Mouse (Mus musculus): ENCODE measurements around the gene Nufip2. TPM values are rescaled to one million over a fixed set of nuclear protein-coding genes. Genes with fewer than 3 reads are reported as not detected.
"Not testable (repeated sequence)": the region's sequence is repeated elsewhere in the genome, so short reads cannot be mapped to it uniquely, and the experiment has no call there.

Nufip2 gene
- polyA plus RNA-seq, 1 experiment = 30.1 TPM

DNA sequence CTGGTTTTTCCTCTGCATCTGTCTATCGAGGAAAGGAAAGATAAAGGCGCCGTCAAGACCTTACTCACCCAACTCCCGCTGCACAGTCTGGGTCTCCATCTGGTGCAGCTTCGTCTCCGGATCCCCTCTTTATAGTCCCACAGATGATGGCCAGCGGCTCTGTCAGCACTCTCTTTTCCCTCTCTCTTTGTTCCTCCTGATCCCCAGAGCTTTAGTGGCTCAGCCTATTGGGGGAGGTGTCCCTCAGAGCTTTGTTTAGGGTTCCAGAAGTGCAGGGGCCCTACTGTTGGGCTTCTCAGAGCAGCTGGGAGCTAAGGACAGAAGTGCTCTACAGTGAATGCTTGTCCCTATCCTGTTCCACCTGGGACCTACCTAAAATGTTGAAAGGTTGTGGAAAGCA lies 39.2 kb downstream of the Nufip2 start, which contains the start of gene Cryba1:
Gene Cryba1 (minus strand): TSS at position 101 of the 400 bp plus-strand sequence.
- Histone ChIP-seq H3K27ac (ENCODE audit: control insufficient read depth, insufficient read depth, low read length) (no peak within 1 kb of the TSS), H3K4me1 (replicated peaks; ENCODE audit: control insufficient read depth, insufficient read depth, low read length) (no peaks in the 10 kb centered on the region), H3K36me3 (ENCODE audit: control insufficient read depth, insufficient read depth, low read length) (no peaks in the 10 kb centered on the region), H3K4me3 (ENCODE audit: control insufficient read depth, insufficient read depth, low read length) (no peak within 1 kb of the TSS), H3K27me3 (ENCODE audit: control insufficient read depth, insufficient read depth, low read length) (no peaks in the 10 kb centered on the region)
- TF ChIP-seq CTCF (IDR thresholded peaks at IDR 0.05; ENCODE audit: borderline replicate concordance, control insufficient read depth, extremely low read depth, insufficient read depth, low read length, poor library complexity) = no peak
- TF ChIP-seq POLR2A (IDR thresholded peaks at IDR 0.05; ENCODE audit: control insufficient read depth, extremely low read depth, insufficient read depth, low read length, poor library complexity) = no peak
- 89% methylated on average over 7 of the region's 7 CpGs for WGBS
- no peak for DNase-seq

DNA sequence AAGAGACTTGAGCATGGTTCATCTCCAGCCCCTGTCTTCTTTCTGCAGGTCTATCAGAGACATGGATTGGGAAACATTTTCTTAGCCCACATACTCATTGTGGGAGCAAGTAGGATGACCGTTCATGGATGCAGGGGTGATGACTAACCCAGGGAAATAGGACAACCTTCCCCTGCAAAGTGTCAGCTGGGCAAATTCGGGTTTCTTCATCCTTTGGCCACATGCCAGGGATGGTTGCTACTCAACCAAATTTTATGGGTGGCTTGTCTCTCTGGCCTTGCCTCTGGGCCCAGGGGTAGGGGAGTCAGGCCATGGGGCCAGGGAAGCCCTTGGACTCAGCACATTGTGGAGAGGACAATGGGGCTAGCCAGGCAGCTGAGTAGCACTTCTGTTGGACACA lies 42.6 kb downstream of the Nufip2 start:
- no peak overlapping the region for H3K27ac ChIP-seq (ENCODE audit: control insufficient read depth, insufficient read depth, low read length)
- H3K36me3 ChIP-seq (ENCODE audit: control insufficient read depth, insufficient read depth, low read length) = no peaks in the 10 kb centered on the region
- H3K27me3 ChIP-seq (ENCODE audit: control insufficient read depth, insufficient read depth, low read length) = no peaks in the 10 kb centered on the region
- no peak for TF ChIP-seq POLR2A (IDR thresholded peaks at IDR 0.05; ENCODE audit: control insufficient read depth, extremely low read depth, insufficient read depth, low read length, poor library complexity)
- TF ChIP-seq CTCF (IDR thresholded peaks at IDR 0.05; ENCODE audit: borderline replicate concordance, control insufficient read depth, extremely low read depth, insufficient read depth, low read length, poor library complexity) = no peak
- no peaks in the 10 kb centered on the region for H3K4me1 ChIP-seq (replicated peaks; ENCODE audit: control insufficient read depth, insufficient read depth, low read length)
- DNase-seq = no peak
- H3K4me3 ChIP-seq (ENCODE audit: control insufficient read depth, insufficient read depth, low read length) = no peak overlapping the region
- 69% methylated on average over 2 of the region's 2 CpGs for WGBS

DNA sequence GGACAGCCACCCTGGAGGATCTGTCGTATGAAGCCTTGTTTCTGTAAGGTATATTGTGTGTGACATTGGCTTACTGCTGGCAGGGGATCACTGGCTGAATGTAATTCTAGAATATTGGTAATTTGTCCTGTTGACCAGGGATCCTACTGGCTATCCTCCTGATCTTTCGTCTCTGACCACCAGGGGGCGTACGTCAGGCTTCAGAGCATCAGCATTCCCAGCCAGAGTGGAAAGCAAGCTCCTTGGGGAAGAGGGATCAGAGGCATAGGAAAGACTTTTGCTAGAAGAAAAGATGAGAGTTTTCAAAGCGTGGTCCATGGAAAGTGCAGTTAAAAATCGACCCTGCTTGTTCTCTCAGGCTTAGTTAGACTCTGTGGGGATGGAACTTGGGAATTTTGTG lies 51.3 kb downstream of the Nufip2 start:
- WGBS = 3% methylated on average over 6 of the region's 6 CpGs
- peak; percentile 63 for DNase-seq

DNA sequence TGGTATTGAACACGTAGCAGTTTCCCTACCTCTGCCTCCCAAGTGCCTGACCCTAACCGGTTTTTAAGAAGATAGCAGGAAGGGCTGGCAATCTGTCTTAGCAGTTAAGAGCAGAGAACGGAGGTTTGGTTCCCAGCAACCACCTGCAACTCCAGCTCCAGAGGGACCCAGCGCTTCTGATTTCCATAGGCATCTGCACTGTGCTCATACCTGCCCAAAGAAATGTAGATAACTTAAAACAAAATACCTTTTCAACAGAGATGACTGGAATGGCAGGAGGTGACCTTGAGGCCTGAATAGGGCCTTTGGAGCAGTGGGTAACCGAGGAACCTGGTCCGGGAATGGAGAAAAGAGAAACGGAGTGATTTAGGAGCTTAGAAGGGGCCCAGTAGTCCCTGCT lies 52.6 kb downstream of the Nufip2 start:
- TF ChIP-seq CTCF (IDR thresholded peaks at IDR 0.05; ENCODE audit: borderline replicate concordance, control insufficient read depth, extremely low read depth, insufficient read depth, low read length, poor library complexity) (no peak), POLR2A (IDR thresholded peaks at IDR 0.05; ENCODE audit: control insufficient read depth, extremely low read depth, insufficient read depth, low read length, poor library complexity) (no peak)
- no peak for DNase-seq
- no peak overlapping the region for H3K4me3 ChIP-seq (ENCODE audit: control insufficient read depth, insufficient read depth, low read length)
- no peaks in the 10 kb centered on the region for H3K36me3 ChIP-seq (ENCODE audit: control insufficient read depth, insufficient read depth, low read length)
- H3K4me1 ChIP-seq (replicated peaks; ENCODE audit: control insufficient read depth, insufficient read depth, low read length) = no peaks in the 10 kb centered on the region
- WGBS = 90% methylated on average over 7 of the region's 7 CpGs
- H3K27me3 ChIP-seq (ENCODE audit: control insufficient read depth, insufficient read depth, low read length) = no peaks in the 10 kb centered on the region
- no peak overlapping the region for H3K27ac ChIP-seq (ENCODE audit: control insufficient read depth, insufficient read depth, low read length)

More for the DNA sequence above, 51.3 kb downstream of the Nufip2 start:
- H3K4me3 ChIP-seq (ENCODE audit: control insufficient read depth, insufficient read depth, low read length) = no peak overlapping the region
- TF ChIP-seq POLR2A (IDR thresholded peaks at IDR 0.05; ENCODE audit: control insufficient read depth, extremely low read depth, insufficient read depth, low read length, poor library complexity) (no peak), CTCF (IDR thresholded peaks at IDR 0.05; ENCODE audit: borderline replicate concordance, control insufficient read depth, extremely low read depth, insufficient read depth, low read length, poor library complexity) (peak; percentile 29; the same call in 1 of the 2 replicates)
- H3K4me1 ChIP-seq (replicated peaks; ENCODE audit: control insufficient read depth, insufficient read depth, low read length) = no peaks in the 10 kb centered on the region
- no peaks in the 10 kb centered on the region for H3K36me3 ChIP-seq (ENCODE audit: control insufficient read depth, insufficient read depth, low read length)
- H3K27me3 ChIP-seq (ENCODE audit: control insufficient read depth, insufficient read depth, low read length) = no peaks in the 10 kb centered on the region
- H3K27ac ChIP-seq (ENCODE audit: control insufficient read depth, insufficient read depth, low read length) = no peak overlapping the region

DNA sequence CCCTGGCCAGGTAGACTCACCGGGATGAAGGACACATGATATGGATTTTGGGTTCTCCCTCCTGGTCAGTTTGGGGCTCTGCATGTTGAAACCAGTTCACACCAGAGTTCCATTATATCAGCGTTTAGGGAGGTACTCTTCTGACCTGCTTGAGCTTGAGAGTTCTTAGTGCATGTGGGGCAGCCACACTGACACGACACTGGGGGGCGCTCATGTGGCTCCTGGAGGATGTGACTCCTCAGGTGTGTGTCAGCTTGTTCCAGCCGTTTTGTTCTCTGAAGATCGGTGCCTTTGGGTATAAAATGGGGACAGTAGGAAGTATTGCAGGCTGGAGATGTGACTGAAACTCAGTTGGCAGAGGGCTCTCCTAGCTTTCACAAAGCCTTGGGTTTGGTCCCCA lies 58.0 kb downstream of the Nufip2 start:
- Histone ChIP-seq H3K4me1 (replicated peaks; ENCODE audit: control insufficient read depth, insufficient read depth, low read length) (no peaks in the 10 kb centered on the region), H3K27me3 (ENCODE audit: control insufficient read depth, insufficient read depth, low read length) (no peaks in the 10 kb centered on the region), H3K4me3 (ENCODE audit: control insufficient read depth, insufficient read depth, low read length) (no peak overlapping the region), H3K27ac (ENCODE audit: control insufficient read depth, insufficient read depth, low read length) (no peak overlapping the region), H3K36me3 (ENCODE audit: control insufficient read depth, insufficient read depth, low read length) (no peaks in the 10 kb centered on the region)
- DNase-seq = peak; percentile 66
- 26% methylated on average over 6 of the region's 6 CpGs for WGBS
- TF ChIP-seq POLR2A (IDR thresholded peaks at IDR 0.05; ENCODE audit: control insufficient read depth, extremely low read depth, insufficient read depth, low read length, poor library complexity) (no peak), CTCF (IDR thresholded peaks at IDR 0.05; ENCODE audit: borderline replicate concordance, control insufficient read depth, extremely low read depth, insufficient read depth, low read length, poor library complexity) (no peak)

DNA sequence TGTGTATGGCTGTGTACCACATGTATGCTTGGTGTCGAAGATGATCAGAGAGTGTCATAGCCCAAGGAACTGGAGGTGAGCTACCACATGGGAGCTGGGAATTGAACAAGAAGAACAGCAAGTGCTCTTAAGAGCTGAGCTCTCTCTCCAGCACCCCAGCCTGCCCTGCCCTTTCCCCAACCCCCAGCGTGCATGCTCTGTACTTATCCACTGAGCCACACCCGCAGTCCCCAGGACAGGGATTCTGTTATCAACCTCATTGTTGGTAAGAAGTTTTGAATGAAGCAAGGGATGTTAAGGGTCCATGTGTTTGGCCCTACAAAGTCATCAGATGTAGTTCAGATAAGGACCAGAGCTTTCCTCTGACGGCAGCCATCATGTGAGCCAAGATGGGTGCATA lies 60.7 kb downstream of the Nufip2 start:
- Histone ChIP-seq H3K27ac (ENCODE audit: control insufficient read depth, insufficient read depth, low read length) (no peak overlapping the region), H3K4me3 (ENCODE audit: control insufficient read depth, insufficient read depth, low read length) (no peak overlapping the region), H3K27me3 (ENCODE audit: control insufficient read depth, insufficient read depth, low read length) (no peaks in the 10 kb centered on the region), H3K36me3 (ENCODE audit: control insufficient read depth, insufficient read depth, low read length) (no peaks in the 10 kb centered on the region), H3K4me1 (replicated peaks; ENCODE audit: control insufficient read depth, insufficient read depth, low read length) (no peaks in the 10 kb centered on the region)
- no peak for DNase-seq
- 94% methylated on average over 4 of the region's 4 CpGs for WGBS
- no peak for TF ChIP-seq POLR2A (IDR thresholded peaks at IDR 0.05; ENCODE audit: control insufficient read depth, extremely low read depth, insufficient read depth, low read length, poor library complexity)
- no peak for TF ChIP-seq CTCF (IDR thresholded peaks at IDR 0.05; ENCODE audit: borderline replicate concordance, control insufficient read depth, extremely low read depth, insufficient read depth, low read length, poor library complexity)

DNA sequence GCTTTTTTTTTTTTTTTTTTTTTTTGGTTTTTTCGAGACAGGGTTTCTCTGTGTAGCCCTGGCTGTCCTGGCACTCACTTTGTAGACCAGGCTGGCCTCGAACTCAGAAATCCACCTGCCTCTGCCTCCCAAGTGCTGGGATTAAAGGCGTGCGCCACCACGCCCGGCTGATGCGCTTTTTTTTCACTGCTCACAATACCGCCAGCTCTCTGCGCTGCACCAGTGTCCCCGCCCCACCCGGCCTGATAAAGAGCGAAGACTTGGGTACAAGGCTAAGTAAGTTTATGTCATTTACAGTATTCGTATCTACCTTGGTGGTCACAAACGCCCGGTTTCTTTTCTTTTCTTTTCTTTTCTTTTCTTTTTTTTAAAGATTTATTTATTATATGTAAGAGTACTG lies 61.1 kb downstream of the Nufip2 start:
- not testable (repeated sequence) for DNase-seq; H3K4me1 ChIP-seq (replicated peaks; ENCODE audit: control insufficient read depth, insufficient read depth, low read length); H3K27ac ChIP-seq (ENCODE audit: control insufficient read depth, insufficient read depth, low read length); H3K27me3 ChIP-seq (ENCODE audit: control insufficient read depth, insufficient read depth, low read length); H3K4me3 ChIP-seq (ENCODE audit: control insufficient read depth, insufficient read depth, low read length); H3K36me3 ChIP-seq (ENCODE audit: control insufficient read depth, insufficient read depth, low read length)
- WGBS = 89% methylated on average over 14 of the region's 15 CpGs

All from thymus, adult 2 months (tissue).